Mouse (Mus musculus): ENCODE results near the gene Ric8b. TPM values are rescaled to one million over a fixed set of nuclear protein-coding genes. Genes with fewer than 3 reads are reported as not detected.

The Ric8b gene
- polyA plus RNA-seq, 1 experiment = 8.7 TPM

DNA sequence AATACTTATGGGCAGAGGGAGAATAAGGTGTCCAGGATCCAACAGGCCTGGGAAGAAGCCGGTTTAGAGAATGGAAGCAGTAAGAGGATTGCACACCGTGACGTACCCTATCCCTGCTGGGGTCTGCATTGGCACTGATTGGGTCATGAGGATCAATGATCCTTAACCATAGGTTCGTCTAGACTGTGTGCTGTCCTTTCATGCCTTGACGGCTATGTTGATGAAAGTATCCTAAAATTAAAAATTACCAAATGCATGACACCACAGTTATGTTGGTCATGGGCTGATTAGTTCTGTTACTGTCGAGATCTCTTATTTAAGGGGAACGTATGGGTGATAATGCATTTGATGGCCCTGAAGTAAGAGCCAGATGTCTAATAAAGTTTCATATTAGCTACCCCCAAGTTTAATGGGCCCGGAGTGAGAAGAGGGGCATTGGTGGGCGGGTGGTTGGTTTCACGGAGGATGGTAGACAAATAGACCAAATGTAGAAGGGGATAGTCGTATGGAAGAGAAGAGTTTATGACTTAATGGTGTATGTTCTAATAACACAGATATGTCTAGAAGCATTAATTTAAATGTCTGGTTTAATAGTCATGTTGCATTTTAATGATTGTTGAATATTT is 108.5 kb downstream of the Ric8b start:
- Histone ChIP-seq H3K27me3 (ENCODE audit: control insufficient read depth, insufficient read depth, insufficient read length) (no peaks in the 10 kb centered on the region), H3K4me2 (ENCODE audit: low read depth) (no peak overlapping the region), H3K79me2 (ENCODE audit: control insufficient read depth, insufficient read depth) (no peaks in the 10 kb centered on the region), H3ac (ENCODE audit: control insufficient read depth, insufficient read length) (no peak overlapping the region), H3K36me3 (ENCODE audit: control insufficient read depth, insufficient read depth) (no peaks in the 10 kb centered on the region), H3K4me3 (no peak overlapping the region)
- TF ChIP-seq MYOD1 (IDR thresholded peaks at IDR 0.05; ENCODE audit: control insufficient read depth in 1 of 3, insufficient read length in 2 of 3, low read depth in 2 of 3) (no peak), CEBPB (IDR thresholded peaks at IDR 0.05; ENCODE audit: insufficient read depth, poor library complexity, severe bottlenecking) (no peak), E2F4 (IDR thresholded peaks at IDR 0.05; ENCODE audit: insufficient read depth) (no peak), MAX (IDR thresholded peaks at IDR 0.05; ENCODE audit: low read depth) (no peak), TCF12 (IDR thresholded peaks at IDR 0.05; ENCODE audit: insufficient read depth, poor library complexity, severe bottlenecking) (no peak), POLR2A (IDR thresholded peaks at IDR 0.05; ENCODE audit: insufficient read length, low read depth) (no peak), SRF (IDR thresholded peaks at IDR 0.05; ENCODE audit: control insufficient read depth, insufficient read length, low read depth) (no peak), USF1 (IDR thresholded peaks at IDR 0.05; ENCODE audit: low read depth) (no peak), REST (IDR thresholded peaks at IDR 0.05; ENCODE audit: insufficient read depth, insufficient read length) (no peak), TCF3 (IDR thresholded peaks at IDR 0.05; ENCODE audit: insufficient read length, low read depth) (no peak), POLR2AphosphoS2 (IDR thresholded peaks at IDR 0.05; ENCODE audit: insufficient read length, low read depth) (no peak), MYOG (IDR thresholded peaks at IDR 0.05; ENCODE audit: control insufficient read depth in 1 of 3, insufficient read depth in 1 of 3, insufficient read length in 2 of 3, low read depth in 2 of 3) (no peak)

DNA sequence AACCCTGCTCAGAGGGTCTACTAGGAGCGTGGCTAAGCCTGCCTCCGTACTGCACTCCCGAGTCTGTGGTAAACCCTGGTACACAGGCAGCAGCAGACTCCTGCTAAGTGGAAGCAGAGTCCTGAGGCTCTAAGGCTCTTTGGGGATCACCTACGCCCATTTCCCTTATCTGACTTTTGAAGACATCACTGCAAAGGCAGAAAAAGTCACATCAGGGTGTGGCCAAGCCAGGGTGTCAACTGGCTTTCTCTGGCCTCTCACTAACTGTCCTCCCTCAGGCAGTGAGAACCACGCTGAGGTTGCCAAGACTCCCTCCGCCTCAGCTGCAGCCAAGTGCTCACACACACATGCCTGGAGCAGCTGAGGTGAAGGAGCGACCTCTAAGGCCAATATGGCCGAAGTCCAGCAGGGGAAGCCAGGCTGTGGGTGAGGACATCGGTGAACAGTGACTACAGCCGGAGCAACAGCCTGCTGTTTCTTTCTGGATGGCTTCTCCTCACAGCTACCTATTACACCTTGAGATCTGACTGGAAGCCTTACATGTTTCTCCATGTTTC is 110.3 kb downstream of the Ric8b start:
- H3K4me3 ChIP-seq = no peak overlapping the region
- H3K4me2 ChIP-seq (ENCODE audit: low read depth) = no peak overlapping the region
- TF ChIP-seq USF1 (IDR thresholded peaks at IDR 0.05; ENCODE audit: low read depth) (no peak), MYOG (IDR thresholded peaks at IDR 0.05; ENCODE audit: control insufficient read depth in 1 of 3, insufficient read depth in 1 of 3, insufficient read length in 2 of 3, low read depth in 2 of 3) (peak in 2 of 3 experiments; percentile 54 to 82), REST (IDR thresholded peaks at IDR 0.05; ENCODE audit: insufficient read depth, insufficient read length) (no peak), POLR2AphosphoS2 (IDR thresholded peaks at IDR 0.05; ENCODE audit: insufficient read length, low read depth) (no peak), MAX (IDR thresholded peaks at IDR 0.05; ENCODE audit: low read depth) (no peak), SRF (IDR thresholded peaks at IDR 0.05; ENCODE audit: control insufficient read depth, insufficient read length, low read depth) (no peak), CEBPB (IDR thresholded peaks at IDR 0.05; ENCODE audit: insufficient read depth, poor library complexity, severe bottlenecking) (no peak), MYOD1 (IDR thresholded peaks at IDR 0.05; ENCODE audit: control insufficient read depth in 1 of 3, insufficient read length in 2 of 3, low read depth in 2 of 3) (peak in 1 of 3 experiments; percentile 66), TCF3 (IDR thresholded peaks at IDR 0.05; ENCODE audit: insufficient read length, low read depth) (no peak)
- H3ac ChIP-seq (ENCODE audit: control insufficient read depth, insufficient read length) = no peak overlapping the region
- no peaks in the 10 kb centered on the region for H3K36me3 ChIP-seq (ENCODE audit: control insufficient read depth, insufficient read depth)
- no peaks in the 10 kb centered on the region for H3K27me3 ChIP-seq (ENCODE audit: control insufficient read depth, insufficient read depth, insufficient read length)
- H3K79me2 ChIP-seq (ENCODE audit: control insufficient read depth, insufficient read depth) = no peaks in the 10 kb centered on the region

DNA sequence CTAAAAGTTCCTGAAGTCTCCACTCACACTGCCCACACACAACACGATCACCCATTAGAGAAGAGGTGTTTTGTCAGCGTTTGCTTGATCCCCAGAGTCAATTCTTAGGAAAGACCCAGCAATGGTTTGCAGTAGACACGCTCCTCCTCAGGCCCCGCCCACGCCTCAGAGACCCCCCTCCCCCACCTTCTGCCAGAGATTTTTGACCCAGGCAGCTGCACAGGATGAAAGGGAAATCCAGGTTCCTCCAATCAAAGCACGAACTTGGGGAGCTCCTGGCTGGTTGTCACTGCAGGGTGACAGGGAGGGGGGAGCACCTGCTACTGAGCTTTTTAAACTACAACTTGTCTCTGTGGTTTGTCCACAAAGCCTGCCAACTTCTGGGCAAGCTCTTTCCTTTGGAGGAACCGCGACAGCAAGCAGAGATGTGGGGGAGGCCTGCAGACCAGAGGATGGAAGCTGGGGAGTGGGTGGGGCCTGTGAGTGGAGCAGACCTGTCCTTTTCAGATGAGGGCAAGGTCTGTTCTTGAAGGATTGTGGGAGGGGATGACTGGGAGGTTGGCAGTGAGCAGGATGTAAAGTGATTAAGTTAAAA is 117.8 kb downstream of the Ric8b start:
- no peaks in the 10 kb centered on the region for H3K79me2 ChIP-seq (ENCODE audit: control insufficient read depth, insufficient read depth)
- TF ChIP-seq E2F4 (IDR thresholded peaks at IDR 0.05; ENCODE audit: insufficient read depth) = no peak
- peak in 1 of 3 experiments; percentile 26 for TF ChIP-seq MYOG (IDR thresholded peaks at IDR 0.05; ENCODE audit: control insufficient read depth in 1 of 3, insufficient read depth in 1 of 3, insufficient read length in 2 of 3, low read depth in 2 of 3)
- TF ChIP-seq POLR2A (IDR thresholded peaks at IDR 0.05; ENCODE audit: insufficient read length, low read depth) = no peak
- no peak for TF ChIP-seq SRF (IDR thresholded peaks at IDR 0.05; ENCODE audit: control insufficient read depth, insufficient read length, low read depth)
- TF ChIP-seq TCF12 (IDR thresholded peaks at IDR 0.05; ENCODE audit: insufficient read depth, poor library complexity, severe bottlenecking) = no peak
- no peak for TF ChIP-seq USF1 (IDR thresholded peaks at IDR 0.05; ENCODE audit: low read depth)
- no peak for TF ChIP-seq POLR2AphosphoS2 (IDR thresholded peaks at IDR 0.05; ENCODE audit: insufficient read length, low read depth)
- peak in 2 of 3 experiments; percentile 29 to 37 for TF ChIP-seq MYOD1 (IDR thresholded peaks at IDR 0.05; ENCODE audit: control insufficient read depth in 1 of 3, insufficient read length in 2 of 3, low read depth in 2 of 3)
- no peaks in the 10 kb centered on the region for H3K27me3 ChIP-seq (ENCODE audit: control insufficient read depth, insufficient read depth, insufficient read length)
- peak overlapping the region; percentile 38 for H3K4me2 ChIP-seq (ENCODE audit: low read depth)
- no peak overlapping the region for H3ac ChIP-seq (ENCODE audit: control insufficient read depth, insufficient read length)
- H3K36me3 ChIP-seq (ENCODE audit: control insufficient read depth, insufficient read depth) = no peaks in the 10 kb centered on the region
- no peak overlapping the region for H3K4me3 ChIP-seq

DNA sequence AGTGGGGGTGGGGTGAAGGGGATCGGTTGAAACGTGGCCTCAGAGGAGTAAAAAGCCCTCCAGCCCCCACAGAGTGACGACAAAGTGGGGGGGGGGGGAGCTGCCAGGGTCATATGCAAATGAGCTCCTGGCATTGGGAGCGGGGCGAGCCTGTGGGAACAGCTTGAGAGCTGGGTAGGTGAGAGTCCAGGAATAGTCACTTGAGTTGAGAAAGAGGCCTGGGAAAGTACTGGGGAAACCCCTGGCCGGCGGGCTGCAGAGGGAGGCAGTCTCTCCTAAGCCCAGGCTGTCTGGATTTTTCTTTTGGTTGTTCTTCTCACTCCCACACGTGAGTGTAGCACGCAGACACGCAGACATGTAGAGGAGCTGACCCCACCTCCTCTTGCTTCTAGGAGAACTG is 120.7 kb downstream of the Ric8b start:
- H3ac ChIP-seq (ENCODE audit: control insufficient read depth, insufficient read length) = no peak overlapping the region
- no peak overlapping the region for H3K4me3 ChIP-seq
- no peaks in the 10 kb centered on the region for H3K27me3 ChIP-seq (ENCODE audit: control insufficient read depth, insufficient read depth, insufficient read length)
- H3K4me2 ChIP-seq (ENCODE audit: low read depth) = no peak overlapping the region
- H3K36me3 ChIP-seq (ENCODE audit: control insufficient read depth, insufficient read depth) = no peaks in the 10 kb centered on the region
- no peak for TF ChIP-seq CEBPB (IDR thresholded peaks at IDR 0.05; ENCODE audit: insufficient read depth, poor library complexity, severe bottlenecking)
- no peak for TF ChIP-seq REST (IDR thresholded peaks at IDR 0.05; ENCODE audit: insufficient read depth, insufficient read length)
- TF ChIP-seq SRF (IDR thresholded peaks at IDR 0.05; ENCODE audit: control insufficient read depth, insufficient read length, low read depth) = no peak
- TF ChIP-seq MAX (IDR thresholded peaks at IDR 0.05; ENCODE audit: low read depth) = no peak
- TF ChIP-seq TCF3 (IDR thresholded peaks at IDR 0.05; ENCODE audit: insufficient read length, low read depth) = no peak
- no peak for TF ChIP-seq E2F4 (IDR thresholded peaks at IDR 0.05; ENCODE audit: insufficient read depth)
- no peak for TF ChIP-seq POLR2AphosphoS2 (IDR thresholded peaks at IDR 0.05; ENCODE audit: insufficient read length, low read depth)
- TF ChIP-seq USF1 (IDR thresholded peaks at IDR 0.05; ENCODE audit: low read depth) = no peak
- no peak for TF ChIP-seq MYOD1 (IDR thresholded peaks at IDR 0.05; ENCODE audit: control insufficient read depth in 1 of 3, insufficient read length in 2 of 3, low read depth in 2 of 3)
- TF ChIP-seq TCF12 (IDR thresholded peaks at IDR 0.05; ENCODE audit: insufficient read depth, poor library complexity, severe bottlenecking) = no peak
- no peak for TF ChIP-seq MYOG (IDR thresholded peaks at IDR 0.05; ENCODE audit: control insufficient read depth in 1 of 3, insufficient read depth in 1 of 3, insufficient read length in 2 of 3, low read depth in 2 of 3)
- TF ChIP-seq POLR2A (IDR thresholded peaks at IDR 0.05; ENCODE audit: insufficient read length, low read depth) = no peak
- no peaks in the 10 kb centered on the region for H3K79me2 ChIP-seq (ENCODE audit: control insufficient read depth, insufficient read depth)
